Mouse (Mus musculus) mouse embryonic stem cell (cell line): ENCODE measurements around the gene Dalrd3.
"Not testable (repeated sequence)": the region's sequence is repeated elsewhere in the genome, so short reads cannot be mapped to it uniquely, and the experiment has no call there.

Source experiments
- in situ Hi-C, 2 experiments: fragments of 300-500 bp; cut with MboI; formaldehyde crosslinking; loops; 1 replicate in 1 of 2; 3 replicates in 1 of 2; pipeline ENCODE4 v1.14.3; 2019 to 2020; ENCODE audit warnings: low sequenced_read_pairs in 2 of 2, low pct_unique_long_range_greater_than_20kb in 1 of 2, mixed read lengths in 1 of 2; ENCODE audit not compliant: unreplicated experiment in 1 of 2

Dalrd3 gene

DNA sequence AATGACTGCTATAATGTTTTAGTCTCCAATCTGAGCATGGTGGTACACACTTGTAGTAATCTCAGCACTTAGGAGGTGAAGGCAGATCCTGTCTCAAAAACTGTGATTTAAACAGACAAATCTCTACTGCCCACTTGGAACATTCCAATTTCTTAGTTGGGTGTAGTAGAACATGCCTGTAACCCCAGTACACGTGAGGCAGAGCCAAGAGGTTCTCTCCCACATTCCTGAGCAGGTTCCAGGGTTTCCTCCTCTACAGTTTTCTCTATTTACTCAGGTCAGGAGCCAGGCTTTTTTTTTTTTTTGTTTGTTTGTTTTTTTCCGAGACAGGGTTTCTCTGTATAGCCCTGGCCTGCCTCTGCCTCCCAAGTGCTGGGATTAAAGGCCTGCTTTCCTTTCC, 30.3 kb downstream of the Dalrd3 start:
- in situ Hi-C loops = no loop called here

DNA sequence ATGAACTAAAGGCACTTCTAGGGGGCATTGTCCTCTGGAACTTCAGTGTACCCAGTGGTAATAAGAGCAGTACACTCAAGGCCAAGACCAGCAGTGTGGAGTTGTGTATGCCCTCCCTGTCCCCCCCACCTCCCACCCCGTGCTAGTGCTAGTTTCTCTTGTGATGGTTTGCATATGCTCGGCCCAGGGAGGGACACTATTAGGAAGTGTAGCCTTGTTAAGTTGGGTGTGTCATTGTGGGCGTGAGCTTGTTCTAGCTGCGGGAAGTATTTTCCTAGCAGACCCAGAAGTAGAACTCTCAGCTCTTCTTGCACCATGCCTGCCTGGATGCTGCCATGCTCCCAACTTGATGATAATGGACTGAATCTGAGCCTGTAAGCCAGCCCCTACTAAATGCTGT, 32.3 kb downstream of the Dalrd3 start:
- in situ Hi-C loops = no loop called here

DNA sequence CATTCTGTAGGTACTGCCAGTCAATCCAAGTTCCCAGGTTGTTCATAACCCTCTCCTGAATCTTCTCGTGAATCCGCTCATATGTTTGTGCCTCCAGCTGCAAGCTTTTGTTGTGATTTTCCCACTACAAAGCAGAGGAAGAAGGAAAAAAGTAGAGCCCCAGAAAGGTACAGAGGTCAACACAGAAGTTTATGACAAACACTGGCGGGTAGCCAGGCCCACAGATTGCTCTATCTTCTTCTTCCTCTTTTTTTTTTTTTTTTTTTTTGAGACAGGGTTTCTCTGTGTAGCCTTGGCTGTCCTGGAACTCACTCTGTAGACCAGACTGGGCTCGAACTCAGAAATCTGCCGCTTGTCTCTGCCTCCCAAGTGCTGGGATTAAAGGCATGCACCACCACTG, 38.2 kb downstream of the Dalrd3 start:
- in situ Hi-C loops = not testable (repeated sequence)

DNA sequence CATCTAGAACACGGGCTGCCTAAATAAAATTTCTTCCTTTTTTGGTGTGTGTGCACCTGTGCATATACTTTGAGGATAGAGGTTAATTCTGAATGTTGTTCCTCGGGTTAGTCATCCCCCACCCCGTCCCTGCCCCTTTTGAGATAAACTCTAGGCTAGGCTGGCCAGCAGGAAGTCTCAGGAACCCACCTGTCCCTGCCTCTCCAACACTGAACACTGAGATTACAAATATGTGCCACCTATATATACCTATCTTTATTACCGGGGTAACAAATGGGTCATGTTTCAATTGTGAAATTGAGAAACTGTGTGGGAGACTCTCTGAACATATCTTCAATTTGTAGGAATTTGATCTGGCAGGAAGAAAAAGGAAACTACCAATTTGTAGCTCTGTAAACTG, 39.2 kb downstream of the Dalrd3 start:
- in situ Hi-C loops = no loop called here

DNA sequence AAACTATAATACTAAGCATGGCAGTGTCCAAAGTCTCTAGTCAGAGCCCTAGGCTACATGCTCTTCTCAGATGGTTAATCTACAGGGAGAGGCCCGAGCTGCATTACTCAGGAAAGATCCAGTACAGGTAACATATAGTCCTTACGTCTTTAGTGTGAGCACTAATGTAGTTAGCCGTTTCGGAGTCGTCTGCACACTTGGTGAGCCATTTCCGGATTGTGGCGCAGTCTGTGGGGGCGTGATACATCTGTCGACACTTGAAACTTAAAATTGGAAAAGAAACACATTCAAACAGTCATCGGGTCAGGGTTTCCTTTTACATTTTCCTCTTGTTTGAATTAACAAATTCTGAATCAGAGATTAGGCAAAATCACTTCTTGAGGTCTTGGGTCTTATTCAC, 41.8 kb downstream of the Dalrd3 start:
- in situ Hi-C loops = no loop called here

DNA sequence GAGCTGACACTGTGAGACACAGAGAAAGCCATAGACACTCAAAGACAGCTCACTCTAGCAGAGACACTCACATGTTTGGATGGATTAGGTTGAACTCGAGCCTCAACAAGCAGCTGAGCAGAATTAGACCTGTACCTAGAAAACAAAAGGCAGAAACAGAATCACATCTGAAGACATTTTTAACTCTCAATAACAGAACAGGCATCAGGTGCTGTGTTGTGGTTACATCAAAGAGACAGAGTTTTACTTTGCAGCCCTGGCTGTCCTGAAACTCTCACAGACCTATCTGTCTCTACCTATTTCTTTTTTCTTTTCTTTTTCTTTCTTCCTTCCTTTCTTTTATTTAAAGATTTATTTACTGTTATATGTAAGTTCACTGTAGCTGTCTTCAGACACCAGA, 47.6 kb downstream of the Dalrd3 start:
- in situ Hi-C loops = no loop called here
